ENCODE assay signal across 8 mouse cellular contexts in genomic region chr17:26068024-26068830, GRCm38 (mm10). TPM values are rescaled to one million over a fixed set of nuclear protein-coding genes. Genes with fewer than 3 reads are reported as not detected.
DNase-seq lines count a peak whose midpoint lies in the region; ATAC-seq and TF ChIP-seq lines count a peak whose summit lies in the region.

No protein-coding gene starts in this region.

- peak; percentile 33 for DNase-seq in cerebellum, adult 11 months
- no peak for DNase-seq in cerebellum, adult 9-10 months
- DNase-seq in Muller cell, postnatal 12 days (ENCODE audit: inconsistent ontology term) = peak; percentile 44
- DNase-seq in hindbrain, embryonic 11.5 days (ENCODE audit: low spot score) = peak; percentile 45
- no peak for DNase-seq in layer of hippocampus, adult 8-10 months (ENCODE audit: low spot score in 2 of 2)

- peak overlapping the region; percentile 91; the same call in 1 of the 2 replicates for H3K27ac ChIP-seq in forebrain, embryonic 12.5 days
- 0 out of 2 replicates have a peak overlapping the region, but pooled peaks have one; percentile 42 for H3K27ac ChIP-seq in hindbrain, embryonic 11.5 days (ENCODE audit: low read depth, low read length)
- H3K27ac ChIP-seq in liver, embryonic 16.5 days (ENCODE audit: low read length) = no peak overlapping the region
- peak overlapping the region; percentile 81 for H3K27ac ChIP-seq in olfactory bulb, adult 2 months (ENCODE audit: insufficient read depth, low read depth, low read length)

- peak overlapping the region; percentile 100 for H3K4me2 ChIP-seq in forebrain, embryonic 12.5 days
- H3K4me2 ChIP-seq in hindbrain, embryonic 11.5 days (replicated peaks; ENCODE audit: low read depth, low read length) = peak overlapping the region; percentile 94
- peak overlapping the region; percentile 90 for H3K4me2 ChIP-seq in liver, embryonic 16.5 days (ENCODE audit: low read depth, low read length)

- ATAC-seq in forebrain, embryonic 12.5 days (ENCODE audit: low FRiP score) = peak; percentile 25; the same call in 1 of the 2 replicates
- ATAC-seq in hindbrain, embryonic 11.5 days (ENCODE audit: low FRiP score) = peak; percentile 17; the same call in 1 of the 2 replicates
- ATAC-seq in liver, embryonic 16.5 days (ENCODE audit: low read depth) = no peak

- TF ChIP-seq CTCF in olfactory bulb, adult 2 months (IDR thresholded peaks at IDR 0.05; ENCODE audit: insufficient read depth, low read depth, low read length) = no peak

- peak overlapping the region; percentile 65 for H3K4me3 ChIP-seq in forebrain, embryonic 12.5 days (replicated peaks)
- H3K4me3 ChIP-seq in hindbrain, embryonic 11.5 days (ENCODE audit: low read depth, low read length) = peak overlapping the region; percentile 83
- peak overlapping the region; percentile 73 for H3K4me3 ChIP-seq in liver, embryonic 16.5 days (ENCODE audit: low read depth, low read length)
- peak overlapping the region; percentile 76 for H3K4me3 ChIP-seq in olfactory bulb, adult 2 months (ENCODE audit: insufficient read depth, low read depth, low read length)

- peaks cover 50% of the 10 kb centered on the region for H3K4me1 ChIP-seq in forebrain, embryonic 12.5 days
- H3K4me1 ChIP-seq in hindbrain, embryonic 11.5 days (replicated peaks; ENCODE audit: control insufficient read depth, insufficient read depth, low read length) = peaks cover 8% of the 10 kb centered on the region
- H3K4me1 ChIP-seq in liver, embryonic 16.5 days (ENCODE audit: control insufficient read depth, low read depth, low read length) = peaks cover 15% of the 10 kb centered on the region
- H3K4me1 ChIP-seq in olfactory bulb, adult 2 months (ENCODE audit: control insufficient read depth, insufficient read depth, low read length) = peaks cover 33% of the 10 kb centered on the region

- peaks cover 19% of the 10 kb centered on the region for H3K36me3 ChIP-seq in forebrain, embryonic 12.5 days (replicated peaks)
- H3K36me3 ChIP-seq in hindbrain, embryonic 11.5 days (ENCODE audit: control insufficient read depth, insufficient read depth, low read length) = no peaks in the 10 kb centered on the region
- no peaks in the 10 kb centered on the region for H3K36me3 ChIP-seq in liver, embryonic 16.5 days (ENCODE audit: control insufficient read depth, insufficient read depth)

- peak overlapping the region; percentile 90 for H3K9ac ChIP-seq in forebrain, embryonic 12.5 days
- H3K9ac ChIP-seq in hindbrain, embryonic 11.5 days (ENCODE audit: low read depth, low read length) = peak overlapping the region; percentile 94
- H3K9ac ChIP-seq in liver, embryonic 16.5 days (ENCODE audit: low read depth, low read length) = peak overlapping the region; percentile 60

- H3K9me3 ChIP-seq in forebrain, embryonic 12.5 days = no peaks in the 10 kb centered on the region
- no peaks in the 10 kb centered on the region for H3K9me3 ChIP-seq in hindbrain, embryonic 11.5 days (ENCODE audit: control insufficient read depth, low read length)
- H3K9me3 ChIP-seq in liver, embryonic 16.5 days (replicated peaks; ENCODE audit: control insufficient read depth, low read length) = no peaks in the 10 kb centered on the region

- WGBS in forebrain, embryonic 12.5 days = 2% methylated on average over 44 of the region's 44 CpGs
- WGBS in hindbrain, embryonic 11.5 days = 1% methylated on average over 44 of the region's 44 CpGs
- 3% methylated on average over 44 of the region's 44 CpGs for WGBS in liver, embryonic 16.5 days (ENCODE audit: insufficient replicate concordance)
- WGBS in olfactory bulb, adult 2 months = 1% methylated on average over 44 of the region's 44 CpGs

- H3K27me3 ChIP-seq in forebrain, embryonic 12.5 days = peaks cover 15% of the 10 kb centered on the region
- peaks cover 8% of the 10 kb centered on the region; the same call in 1 of the 2 replicates for H3K27me3 ChIP-seq in hindbrain, embryonic 11.5 days (ENCODE audit: control insufficient read depth, insufficient read depth, low read length)
- H3K27me3 ChIP-seq in liver, embryonic 16.5 days (ENCODE audit: control insufficient read depth, insufficient read depth, low read depth, low read length) = peaks cover 46% of the 10 kb centered on the region

- TF ChIP-seq POLR2A in olfactory bulb, adult 2 months (IDR thresholded peaks at IDR 0.05; ENCODE audit: insufficient read depth, low read depth, low read length) = no peak

RNA-seq across cellular contexts. Expression of gene Rab11fip3, which starts 1.1 kb away (rescaled TPM):
- 39.3 and 39.8 TPM in 2 replicates for polyA plus RNA-seq in forebrain, embryonic 12.5 days (2016; fragmentation: Nextera tagmentation; extraction: Ambion mirVana)
- 19.6 and 20.4 TPM in 2 replicates for polyA plus RNA-seq in hindbrain, embryonic 11.5 days (2014; fragmentation: Nextera tagmentation; extraction: Ambion mirVana)
- polyA plus RNA-seq in liver, embryonic 16.5 days (2015; fragmentation: Nextera tagmentation; extraction: Ambion mirVana) = 1.4 and 1.7 TPM in 2 replicates
- not detected in 2 replicates for polyA plus RNA-seq in olfactory bulb, adult 2 months (2012; ENCODE audit: insufficient read depth, insufficient read length, low replicate concordance, missing spikeins)
- total RNA-seq in layer of hippocampus, adult 8-10 months (2022) = 100 to 1,000 TPM in 3 of 4 experiments, 10 to 100 TPM in 1; 96.5 to 113 (median 102) TPM

RNA-seq across cellular contexts. Expression of gene Decr2, which starts 21.9 kb away (rescaled TPM):
- 27.1 and 28.2 TPM in 2 replicates for polyA plus RNA-seq in forebrain, embryonic 12.5 days (2016; fragmentation: Nextera tagmentation; extraction: Ambion mirVana)
- polyA plus RNA-seq in hindbrain, embryonic 11.5 days (2014; fragmentation: Nextera tagmentation; extraction: Ambion mirVana) = 20.4 and 24.7 TPM in 2 replicates
- polyA plus RNA-seq in liver, embryonic 16.5 days (2015; fragmentation: Nextera tagmentation; extraction: Ambion mirVana) = 21.2 and 26.3 TPM in 2 replicates
- not detected in 2 replicates for polyA plus RNA-seq in olfactory bulb, adult 2 months (2012; ENCODE audit: insufficient read depth, insufficient read length, low replicate concordance, missing spikeins)
- total RNA-seq in layer of hippocampus, adult 8-10 months (2022) = 10 to 100 TPM; 27.6 to 31.2 (median 29.7) TPM

RNA-seq across cellular contexts. Expression of gene Nme4, which starts 27.2 kb away (rescaled TPM):
- 58.6 and 62.9 TPM in 2 replicates for polyA plus RNA-seq in forebrain, embryonic 12.5 days (2016; fragmentation: Nextera tagmentation; extraction: Ambion mirVana)
- polyA plus RNA-seq in hindbrain, embryonic 11.5 days (2014; fragmentation: Nextera tagmentation; extraction: Ambion mirVana) = 60.3 and 62.6 TPM in 2 replicates
- 30.1 and 30.9 TPM in 2 replicates for polyA plus RNA-seq in liver, embryonic 16.5 days (2015; fragmentation: Nextera tagmentation; extraction: Ambion mirVana)
- polyA plus RNA-seq in olfactory bulb, adult 2 months (2012; ENCODE audit: insufficient read depth, insufficient read length, low replicate concordance, missing spikeins) = not detected in 2 replicates
- total RNA-seq in layer of hippocampus, adult 8-10 months (2022) = 1 to 10 TPM; 5.1 to 6.3 (median 5.4) TPM

RNA-seq across cellular contexts. Expression of gene Tmem8, which starts 44.9 kb away (rescaled TPM):
- 2.1 and 2.6 TPM in 2 replicates for polyA plus RNA-seq in forebrain, embryonic 12.5 days (2016; fragmentation: Nextera tagmentation; extraction: Ambion mirVana)
- 1.0 and 1.1 TPM in 2 replicates for polyA plus RNA-seq in hindbrain, embryonic 11.5 days (2014; fragmentation: Nextera tagmentation; extraction: Ambion mirVana)
- 1.2 and 1.6 TPM in 2 replicates for polyA plus RNA-seq in liver, embryonic 16.5 days (2015; fragmentation: Nextera tagmentation; extraction: Ambion mirVana)
- polyA plus RNA-seq in olfactory bulb, adult 2 months (2012; ENCODE audit: insufficient read depth, insufficient read length, low replicate concordance, missing spikeins) = not detected in 2 replicates
- total RNA-seq in layer of hippocampus, adult 8-10 months (2022) = 10 to 100 TPM; 13.8 to 16.2 (median 15.5) TPM

RNA-seq across cellular contexts. Expression of gene Mrpl28, which starts 55.1 kb away (rescaled TPM):
- 208 and 218 TPM in 2 replicates for polyA plus RNA-seq in forebrain, embryonic 12.5 days (2016; fragmentation: Nextera tagmentation; extraction: Ambion mirVana)
- 244 TPM in 2 replicates for polyA plus RNA-seq in hindbrain, embryonic 11.5 days (2014; fragmentation: Nextera tagmentation; extraction: Ambion mirVana)
- 106 and 117 TPM in 2 replicates for polyA plus RNA-seq in liver, embryonic 16.5 days (2015; fragmentation: Nextera tagmentation; extraction: Ambion mirVana)
- not detected in 2 replicates for polyA plus RNA-seq in olfactory bulb, adult 2 months (2012; ENCODE audit: insufficient read depth, insufficient read length, low replicate concordance, missing spikeins)
- total RNA-seq in layer of hippocampus, adult 8-10 months (2022) = 10 to 100 TPM; 58.1 to 71.4 (median 62.0) TPM

Comparison
In these comparisons a context has a peak if more than half of its experiments do, and no peak if none do; other contexts are left out.
1. DNase-seq: peak in cerebellum, adult 11 months (single experiment), Muller cell, postnatal 12 days (single experiment) and hindbrain, embryonic 11.5 days (single experiment); none in cerebellum, adult 9-10 months (single experiment) and layer of hippocampus, adult 8-10 months (0 of 2).
2. RNA of gene Decr2, which starts 21.9 kb away (polyA plus RNA-seq): 27.1 to 28.2 TPM in forebrain, embryonic 12.5 days, 21.2 to 26.3 TPM in liver, embryonic 16.5 days and 20.4 to 24.7 TPM in hindbrain, embryonic 11.5 days; not detected in olfactory bulb, adult 2 months; every median in the first group is over 10 times any median in the second.
3. RNA of gene Nme4, which starts 27.2 kb away (polyA plus RNA-seq): 58.6 to 62.9 TPM in forebrain, embryonic 12.5 days, 60.3 to 62.6 TPM in hindbrain, embryonic 11.5 days and 30.1 to 30.9 TPM in liver, embryonic 16.5 days; not detected in olfactory bulb, adult 2 months; every median in the first group is over 10 times any median in the second.
4. Peak in every context shown above with its lines, with median percentiles within 50 percentile points of each other: H3K4me2 ChIP-seq, H3K4me3 ChIP-seq and H3K9ac ChIP-seq.